Mouse (Mus musculus): Measurements from ENCODE around the gene Gm5795.
"Not testable (repeated sequence)": the region's sequence is repeated elsewhere in the genome, so short reads cannot be mapped to it uniquely, and the experiment has no call there.

Gm5795 gene

DNA sequence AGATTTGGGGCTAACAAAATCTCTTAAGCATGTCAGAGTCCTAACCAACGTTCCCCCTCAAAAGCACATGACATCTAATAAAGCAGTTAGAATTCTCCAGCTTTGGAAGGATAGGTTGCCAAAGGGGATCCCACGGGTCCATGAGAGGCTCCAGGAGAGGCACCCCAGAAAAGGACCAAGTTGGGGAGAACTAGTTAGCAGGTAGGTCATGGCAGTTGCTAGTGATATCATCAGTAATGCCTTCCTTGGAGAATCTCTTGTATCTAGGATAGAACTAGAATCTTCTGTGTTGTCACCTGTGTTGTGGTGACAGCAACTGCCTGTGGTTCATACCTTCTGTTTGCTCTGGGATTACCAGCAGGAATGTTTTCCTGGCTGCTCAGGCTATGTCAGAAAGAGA is at the start of gene Gm5795:
Gene Gm5795, plus strand, starts transcription at position 301 of the 400 bp plus-strand sequence.
- DNase-seq: not testable (repeated sequence)

DNA sequence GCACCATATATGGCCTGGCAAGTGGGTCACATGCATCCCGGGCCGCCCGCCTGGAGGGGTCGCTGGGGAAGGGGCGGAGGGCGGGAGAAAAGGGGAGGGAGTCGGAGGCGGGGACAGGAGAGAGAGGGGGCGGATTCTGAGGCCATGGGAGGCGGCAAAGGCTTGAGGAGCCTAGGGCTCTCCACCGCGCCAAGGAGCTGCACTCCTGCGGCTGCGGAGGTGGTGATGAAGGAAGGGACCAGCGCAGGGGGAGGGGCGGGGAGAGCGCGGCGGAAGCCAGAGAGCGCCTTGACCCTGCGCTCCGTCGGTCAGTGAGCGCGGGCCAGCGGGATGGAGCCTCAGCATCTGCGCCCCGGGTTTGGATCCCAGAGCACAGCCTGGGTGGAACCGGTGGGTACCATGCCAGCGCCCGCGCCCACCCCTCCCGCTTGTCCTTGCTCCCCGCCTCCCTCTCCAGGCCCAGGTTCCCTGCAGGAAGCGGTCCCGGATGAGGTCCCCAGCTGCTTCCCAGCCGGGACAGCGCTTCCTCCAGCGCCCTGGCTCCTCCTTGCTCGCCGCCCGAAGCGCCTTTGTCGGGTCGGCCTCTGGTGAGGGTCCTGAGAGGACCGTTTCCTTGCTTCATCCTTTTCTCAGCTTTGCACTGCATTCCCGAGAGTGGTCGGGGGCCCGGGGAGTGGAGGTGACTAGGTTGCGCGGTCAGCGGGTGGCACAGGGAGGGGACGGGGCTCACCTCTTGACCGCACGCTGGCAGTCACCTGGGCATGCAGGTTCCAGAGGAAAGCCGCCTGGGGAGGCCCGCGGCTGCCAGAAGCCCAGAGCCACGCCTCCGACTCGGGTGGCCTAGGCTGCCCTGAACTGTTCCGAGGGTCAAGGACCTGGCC is 20.5 kb downstream of the Gm5795 start, which contains the start of gene D830030K20Rik:
Gene D830030K20Rik, plus strand, starts transcription at position 217 of the 881 bp plus-strand sequence.
- not testable (repeated sequence) for DNase-seq

- DNase-seq: not testable (repeated sequence)
Measured at GRCm38 (mm10) chr14:3209367-3209766, 21.3 kb downstream of the Gm5795 start.

All from layer of hippocampus, adult 9-11 months (tissue).